Mouse (Mus musculus) kidney, postnatal 0 days (tissue): Measurements from ENCODE around the gene Gm21992. TPM values are rescaled to one million over a fixed set of nuclear protein-coding genes. Genes with fewer than 3 reads are reported as not detected.
A peak's percentile ranks its signal among the peaks of the same experiment; 100 is the strongest.

ENCODE experiments used
- ATAC-seq: fragments of 200-750 bp; cut with Nextera tagmentation; replicated peaks from 2 replicates; pipeline ENCODE4 v1.8.0; 2017; ENCODE audit warnings: low read depth, moderate number of reproducible peaks, moderate TSS enrichment, moderate library complexity; ENCODE audit not compliant: low FRiP score
- DNase-seq: peaks from one replicate; pipeline ENCODE4 v3.0.0-alpha.2; 2016; ENCODE audit warnings: low spot score
- H3K27ac ChIP-seq: fragments of 300-500 bp; sonication (generic); 2 replicates; pipeline ENCODE4 v1.5.1; 2014; ENCODE audit warnings: mild to moderate bottlenecking
- H3K27me3 ChIP-seq: fragments of 300-500 bp; sonication (generic); 2 replicates; pipeline ENCODE4 v1.6.1; 2014; ENCODE audit warnings: low read length, mixed read lengths; ENCODE audit not compliant: insufficient read depth
- H3K36me3 ChIP-seq: fragments of 300-500 bp; sonication (generic); 2 replicates; pipeline ENCODE4 v1.6.1; 2014; ENCODE audit warnings: low read length, mixed read lengths; ENCODE audit not compliant: insufficient read depth
- H3K4me1 ChIP-seq: fragments of 300-500 bp; sonication (generic); replicated peaks from 2 replicates; pipeline ENCODE4 v1.6.1; 2014; ENCODE audit warnings: antibody characterized with exemption, low read length, mixed read lengths; ENCODE audit not compliant: insufficient read depth
- H3K4me2 ChIP-seq: fragments of 300-500 bp; sonication (generic); 2 replicates; pipeline ENCODE4 v1.6.1; 2014; ENCODE audit warnings: mild to moderate bottlenecking, low read length, moderate library complexity, mixed read lengths
- H3K4me3 ChIP-seq: fragments of 300-500 bp; sonication (generic); replicated peaks from 2 replicates; pipeline ENCODE4 v1.5.1; 2014; ENCODE audit warnings: low read depth, low read length
- H3K9ac ChIP-seq: fragments of 300-500 bp; sonication (generic); 2 replicates; pipeline ENCODE4 v1.6.1; 2014; ENCODE audit warnings: low read depth, low read length
- H3K9me3 ChIP-seq: fragments of 300-500 bp; sonication (generic); replicated peaks from 2 replicates; pipeline ENCODE4 v1.6.1; 2016; ENCODE audit warnings: low read length, inconsistent platforms, mixed read lengths
- CTCF ChIP-seq: IDR thresholded peaks from 2 replicates; pipeline ENCODE4 v1.5.1; 2016; ENCODE audit warnings: antibody characterized with exemption, low read depth, mild to moderate bottlenecking, moderate library complexity
- WGBS: fragments of 180-500 bp; shearing (Covaris S2); extraction: QIAGEN DNeasy Blood & Tissue Kit; methylation state at CpG from one replicate; pipeline ENCODE4 v1.1.7; 2014; 5-methylcytosine and 5-hydroxymethylcytosine counted together
- polyA plus RNA-seq: library from polyadenylated mRNA; unstranded; fragments of >200 nt; fragmentation: Nextera tagmentation; extraction: Ambion mirVana; gene quantifications from 2 replicates; pipeline ENCODE4 v1.2.1, GENCODE M21; 2015

Gm21992 gene
- polyA plus RNA-seq, 1 experiment from 2014 or later: 24.4 TPM

GRCm38 (mm10) chr19:4838526-4839140, 27.2 kb upstream of the Gm21992 start:
- H3K4me3 ChIP-seq: peak overlapping the region; percentile 55
- DNase-seq (peak; percentile 22), ATAC-seq (peak; percentile 18; the same call in 1 of the 2 replicates)
- no peak for TF ChIP-seq CTCF
- 0 out of 2 replicates have a peak, but pooled peaks cover 7% of the 10 kb centered on the region for H3K4me1 ChIP-seq
- peak overlapping the region; percentile 60 for H3K27ac ChIP-seq
- no peaks in the 10 kb centered on the region; the same call in 1 of the 2 replicates for H3K27me3 ChIP-seq
- H3K4me2 ChIP-seq: peak overlapping the region; percentile 94
- 0 out of 2 replicates have a peak, but pooled peaks cover 2% of the 10 kb centered on the region for H3K36me3 ChIP-seq
- WGBS: 24% methylated on average over 10 of the region's 10 CpGs
- no peaks in the 10 kb centered on the region for H3K9me3 ChIP-seq
- peak overlapping the region; percentile 72 for H3K9ac ChIP-seq

DNA sequence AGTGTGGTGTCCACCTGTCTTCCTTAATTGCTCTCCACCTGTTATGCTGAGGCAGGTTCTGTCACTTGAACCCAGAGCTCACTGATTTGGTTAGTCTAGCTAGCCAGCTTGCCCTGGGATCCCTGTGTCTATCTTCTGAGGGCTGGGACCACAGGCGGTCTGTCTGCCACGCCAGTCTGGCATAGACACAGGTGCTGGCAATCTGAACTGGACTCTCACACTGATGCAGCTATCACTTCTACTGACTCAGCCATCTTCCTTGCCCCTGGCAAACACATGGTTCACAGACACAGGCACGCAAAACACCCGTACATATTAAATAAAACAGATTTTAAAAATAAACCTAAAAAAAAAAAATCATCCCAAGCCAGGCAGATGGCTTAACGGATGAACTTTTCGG, 25.6 kb upstream of the Gm21992 start:
- no peak for TF ChIP-seq CTCF
- WGBS: 94% methylated on average over 6 of the region's 6 CpGs
- H3K9ac ChIP-seq: no peak overlapping the region
- DNase-seq (no peak), ATAC-seq (no peak)
- H3K9me3 ChIP-seq: no peaks in the 10 kb centered on the region
- no peak overlapping the region for H3K4me3 ChIP-seq
- no peak overlapping the region for H3K4me2 ChIP-seq
- H3K27me3 ChIP-seq: no peaks in the 10 kb centered on the region; the same call in 1 of the 2 replicates
- 0 out of 2 replicates have a peak, but pooled peaks cover 7% of the 10 kb centered on the region for H3K4me1 ChIP-seq
- no peak overlapping the region for H3K27ac ChIP-seq
- 0 out of 2 replicates have a peak, but pooled peaks cover 2% of the 10 kb centered on the region for H3K36me3 ChIP-seq

- no peak overlapping the region for H3K9ac ChIP-seq
- 0 out of 2 replicates have a peak, but pooled peaks cover 2% of the 10 kb centered on the region for H3K36me3 ChIP-seq
- 0 out of 2 replicates have a peak, but pooled peaks cover 7% of the 10 kb centered on the region for H3K4me1 ChIP-seq
- no peak for ATAC-seq
- H3K4me2 ChIP-seq: no peak overlapping the region
- TF ChIP-seq CTCF: no peak
- no peak overlapping the region for H3K4me3 ChIP-seq
- H3K27me3 ChIP-seq: no peaks in the 10 kb centered on the region; the same call in 1 of the 2 replicates
- 67% methylated on average over 2 of the region's 2 CpGs for WGBS
- no peaks in the 10 kb centered on the region for H3K9me3 ChIP-seq
- H3K27ac ChIP-seq: no peak overlapping the region; the same call in 1 of the 2 replicates
- no peak for DNase-seq
Observed at GRCm38 (mm10) chr19:4836096-4836495, 24.7 kb upstream of the Gm21992 start.

- Histone ChIP-seq H3K4me1 (0 out of 2 replicates have a peak, but pooled peaks cover 4% of the 10 kb centered on the region), H3K4me2 (no peak overlapping the region), H3K9ac (no peak overlapping the region), H3K27me3 (no peaks in the 10 kb centered on the region), H3K27ac (no peak overlapping the region), H3K36me3 (0 out of 2 replicates have a peak, but pooled peaks cover 2% of the 10 kb centered on the region), H3K9me3 (no peaks in the 10 kb centered on the region), H3K4me3 (no peak overlapping the region)
- TF ChIP-seq CTCF: no peak
- 83% methylated on average over 8 of the region's 8 CpGs for WGBS
- no peak for DNase-seq
- ATAC-seq: no peak
Observed at GRCm38 (mm10) chr19:4833977-4834376, 22.6 kb upstream of the Gm21992 start.

- H3K4me1 ChIP-seq: no peaks in the 10 kb centered on the region
- no peaks in the 10 kb centered on the region for H3K27me3 ChIP-seq
- no peak for TF ChIP-seq CTCF
- no peak for ATAC-seq
- no peaks in the 10 kb centered on the region for H3K9me3 ChIP-seq
- no peak overlapping the region for H3K4me3 ChIP-seq
- 60% methylated on average over 7 of the region's 7 CpGs for WGBS
- DNase-seq: no peak
- H3K9ac ChIP-seq: no peak overlapping the region
- H3K36me3 ChIP-seq: peaks cover 12% of the 10 kb centered on the region; the same call in 1 of the 2 replicates
- H3K4me2 ChIP-seq: no peak overlapping the region
- H3K27ac ChIP-seq: no peak overlapping the region
Observed at GRCm38 (mm10) chr19:4829156-4829555, 17.7 kb upstream of the Gm21992 start.

DNA sequence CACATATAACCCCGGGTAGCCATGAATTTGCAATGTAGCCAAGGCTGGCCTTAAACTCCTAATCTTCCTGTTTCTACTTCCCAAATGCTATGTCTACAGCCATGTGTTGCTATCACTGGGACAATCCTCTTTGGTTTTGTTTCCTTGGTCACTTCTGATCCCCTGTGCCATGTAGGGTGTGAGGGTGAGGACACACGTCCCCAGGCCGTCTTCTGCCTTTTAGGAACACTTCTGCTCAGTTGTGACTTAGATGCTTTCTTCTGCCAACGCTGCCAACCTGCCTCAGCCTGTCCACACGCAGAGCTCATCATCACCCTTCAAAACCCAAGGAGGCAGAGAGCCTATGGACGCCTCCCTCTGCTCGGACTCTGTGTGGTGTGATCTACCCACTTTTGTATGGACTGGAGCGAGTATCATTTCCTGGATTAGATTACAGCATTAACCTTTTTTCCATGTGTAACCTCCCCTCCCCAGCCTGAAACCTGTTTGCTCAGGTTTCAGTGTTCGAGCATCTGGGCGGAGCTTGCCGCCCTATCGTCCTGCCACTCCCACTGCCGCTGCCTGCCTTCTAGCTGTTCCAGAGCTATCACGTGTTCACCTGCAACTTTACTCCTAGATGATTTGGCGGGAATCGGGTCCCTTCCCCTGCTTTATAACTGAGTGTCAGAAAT, 17.2 kb upstream of the Gm21992 start:
- no peak overlapping the region for H3K9ac ChIP-seq
- no peaks in the 10 kb centered on the region for H3K9me3 ChIP-seq
- DNase-seq (peak; percentile 47), ATAC-seq (no peak)
- H3K4me1 ChIP-seq: no peaks in the 10 kb centered on the region
- no peak overlapping the region for H3K4me3 ChIP-seq
- no peak overlapping the region for H3K27ac ChIP-seq
- H3K36me3 ChIP-seq: peaks cover 10% of the 10 kb centered on the region; the same call in 1 of the 2 replicates
- H3K4me2 ChIP-seq: no peak overlapping the region
- TF ChIP-seq CTCF: no peak
- no peaks in the 10 kb centered on the region for H3K27me3 ChIP-seq
- WGBS: 39% methylated on average over 16 of the region's 16 CpGs
